Mouse (Mus musculus): ENCODE results near the gene Baz1b. TPM values are rescaled to one million over a fixed set of nuclear protein-coding genes. Genes with fewer than 3 reads are reported as not detected.

The Baz1b gene
- polyA plus RNA-seq, 1 experiment = 58.9 TPM

DNA sequence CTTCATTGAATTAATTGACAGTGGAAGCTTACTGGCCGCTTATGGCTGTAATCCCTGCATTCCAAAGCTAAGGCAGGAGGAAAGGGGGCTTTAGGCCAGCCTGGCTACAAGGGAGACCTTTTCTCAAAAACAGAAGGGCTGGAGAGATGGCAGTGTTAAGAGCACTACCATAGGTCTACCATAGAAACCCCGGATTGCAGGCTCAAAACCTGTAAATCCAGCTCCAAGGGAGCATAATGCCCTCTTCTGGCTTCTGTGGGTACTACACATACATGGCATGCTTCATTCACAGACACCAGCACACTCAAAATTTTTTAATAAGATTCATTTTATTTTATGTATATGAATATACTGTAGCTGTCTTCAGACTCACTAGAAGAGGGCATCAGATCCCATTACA lies 4.6 kb downstream of the Baz1b start:
- no peak for TF ChIP-seq GATA1 (IDR thresholded peaks at IDR 0.05; ENCODE audit: low read length)

DNA sequence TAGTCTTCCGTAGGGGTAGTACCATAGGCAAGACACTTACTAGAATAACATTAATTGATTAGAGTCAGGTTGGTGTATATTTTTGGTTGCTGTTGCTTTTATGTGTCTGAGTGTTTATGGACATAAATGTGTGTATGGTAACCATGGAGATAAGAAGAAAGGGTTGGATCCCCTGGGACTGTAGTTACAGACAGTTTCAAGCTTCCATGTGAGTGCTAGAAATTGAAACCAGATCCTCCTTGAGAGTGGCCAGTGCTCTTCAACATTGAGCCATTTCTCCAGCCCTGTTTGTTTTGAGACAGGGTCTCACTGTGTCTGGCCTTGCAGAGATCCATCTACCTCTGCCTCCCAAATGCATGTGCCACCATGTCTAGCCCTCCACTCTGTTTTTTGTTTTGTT lies 5.4 kb downstream of the Baz1b start:
- TF ChIP-seq GATA1 (IDR thresholded peaks at IDR 0.05; ENCODE audit: low read length) = no peak

DNA sequence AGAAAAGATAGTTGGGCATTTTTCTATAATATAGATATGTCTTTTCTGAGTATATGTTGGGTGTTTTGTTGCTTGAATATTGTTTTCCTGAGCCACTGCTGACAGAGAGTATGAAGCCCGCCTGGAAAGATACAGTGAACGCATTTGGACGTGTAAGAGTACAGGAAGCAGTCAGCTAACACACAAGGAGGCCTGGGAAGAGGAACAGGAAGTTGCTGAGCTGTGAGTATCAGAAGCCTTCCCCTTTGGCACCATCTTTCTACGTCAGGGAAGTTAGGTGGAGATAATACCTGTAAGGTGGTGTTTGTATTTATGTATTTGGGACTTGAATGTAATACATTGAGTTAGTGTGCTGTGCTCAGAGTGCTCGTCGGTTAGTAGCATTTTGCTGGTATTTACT lies 9.3 kb downstream of the Baz1b start:
- TF ChIP-seq GATA1 (IDR thresholded peaks at IDR 0.05; ENCODE audit: low read length) = no peak

DNA sequence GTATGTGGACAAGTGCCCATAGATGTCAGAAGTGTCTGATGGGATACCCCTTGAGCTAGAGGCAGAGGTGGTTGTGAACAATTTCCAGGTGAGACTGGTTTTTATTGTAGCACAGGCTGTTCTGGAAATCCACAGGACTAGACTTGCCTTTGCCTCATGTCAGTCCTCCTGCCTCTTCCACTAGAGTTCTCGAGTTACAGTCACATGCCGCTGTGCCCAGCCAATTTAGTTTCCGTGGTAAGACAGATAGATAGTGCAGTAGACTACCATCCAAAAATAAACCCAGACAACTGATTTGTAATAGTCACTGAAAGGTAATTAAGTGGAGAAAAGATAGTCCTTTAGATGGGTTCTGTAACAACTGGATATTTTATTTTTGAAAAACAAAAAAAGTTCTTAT lies 15.7 kb downstream of the Baz1b start:
- TF ChIP-seq GATA1 (IDR thresholded peaks at IDR 0.05; ENCODE audit: low read length) = no peak

DNA sequence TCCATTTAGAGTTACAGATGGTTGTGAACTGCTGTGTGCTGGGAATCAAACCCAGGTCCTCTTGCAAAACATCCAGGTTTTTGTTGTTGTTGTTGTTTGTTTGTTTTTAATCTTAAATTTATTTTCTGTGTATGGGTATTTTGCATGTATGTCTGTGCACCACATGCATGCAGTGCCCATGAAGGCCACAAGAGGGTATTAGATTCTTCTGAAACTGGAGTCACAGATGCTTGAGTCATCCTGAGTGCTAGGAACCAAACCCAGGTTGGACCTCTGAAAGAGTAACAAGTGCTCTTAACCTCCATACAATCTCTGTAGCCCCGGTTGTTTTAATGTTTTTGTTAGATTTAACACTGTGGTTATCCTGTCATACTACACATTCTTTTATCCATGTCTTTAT lies 21.1 kb downstream of the Baz1b start:
- no peak for TF ChIP-seq GATA1 (IDR thresholded peaks at IDR 0.05; ENCODE audit: low read length)

DNA sequence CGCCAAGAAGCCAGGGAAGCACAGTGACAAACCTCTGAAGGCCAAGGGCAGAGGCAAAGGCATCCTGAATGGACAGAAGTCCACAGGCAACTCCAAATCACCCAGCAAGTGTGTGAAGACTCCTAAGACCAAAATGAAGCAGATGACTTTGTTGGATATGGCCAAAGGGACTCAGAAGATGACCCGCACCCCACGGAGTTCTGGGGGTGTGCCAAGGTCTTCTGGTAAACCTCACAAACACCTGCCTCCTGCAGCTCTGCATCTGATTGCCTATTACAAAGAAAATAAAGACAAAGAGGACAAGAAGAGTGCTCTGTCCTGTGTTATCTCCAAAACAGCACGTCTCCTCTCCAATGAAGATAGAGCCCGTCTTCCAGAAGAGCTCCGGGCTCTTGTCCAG lies 29.8 kb downstream of the Baz1b start:
- no peak for TF ChIP-seq GATA1 (IDR thresholded peaks at IDR 0.05; ENCODE audit: low read length)

DNA sequence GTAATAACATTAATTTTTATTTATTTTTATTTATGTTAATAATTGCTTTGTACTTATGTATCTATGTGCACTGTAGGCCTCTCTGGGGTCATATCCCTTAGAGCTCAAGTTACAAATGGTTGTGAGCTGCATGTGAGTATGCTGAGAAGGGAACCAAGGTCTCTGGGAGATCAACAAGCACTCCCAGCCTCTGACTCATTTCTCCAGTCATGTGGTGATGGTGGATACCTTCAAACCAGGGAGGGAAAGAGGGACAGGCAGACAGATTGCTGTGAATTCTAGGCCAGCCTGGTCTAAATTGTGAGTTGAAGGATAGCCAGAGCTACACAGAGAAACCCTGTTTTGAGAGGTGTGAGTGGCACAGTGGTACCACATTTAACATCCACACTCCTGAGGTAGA lies 33.9 kb downstream of the Baz1b start:
- no peak for TF ChIP-seq GATA1 (IDR thresholded peaks at IDR 0.05; ENCODE audit: low read length)

DNA sequence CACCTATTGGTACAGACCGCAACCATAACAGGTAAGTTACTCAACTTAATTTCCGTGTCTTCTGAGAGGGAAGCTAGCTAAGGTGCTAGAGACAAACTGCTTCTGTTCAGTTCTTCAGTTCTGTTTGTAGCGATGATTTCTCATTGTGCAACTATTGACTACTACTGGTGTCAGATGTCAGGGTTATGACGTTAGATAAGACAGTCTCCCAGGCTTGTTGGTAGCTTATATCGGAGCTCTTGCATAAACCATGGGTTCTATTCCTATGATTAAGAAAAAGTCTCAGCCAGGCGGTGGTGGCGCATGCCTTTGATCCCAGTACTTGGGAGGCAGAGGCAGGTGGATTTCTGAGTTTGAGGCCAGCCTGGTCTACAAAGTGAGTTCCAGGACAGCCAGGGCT lies 35.0 kb downstream of the Baz1b start:
- no peak for TF ChIP-seq GATA1 (IDR thresholded peaks at IDR 0.05; ENCODE audit: low read length)

DNA sequence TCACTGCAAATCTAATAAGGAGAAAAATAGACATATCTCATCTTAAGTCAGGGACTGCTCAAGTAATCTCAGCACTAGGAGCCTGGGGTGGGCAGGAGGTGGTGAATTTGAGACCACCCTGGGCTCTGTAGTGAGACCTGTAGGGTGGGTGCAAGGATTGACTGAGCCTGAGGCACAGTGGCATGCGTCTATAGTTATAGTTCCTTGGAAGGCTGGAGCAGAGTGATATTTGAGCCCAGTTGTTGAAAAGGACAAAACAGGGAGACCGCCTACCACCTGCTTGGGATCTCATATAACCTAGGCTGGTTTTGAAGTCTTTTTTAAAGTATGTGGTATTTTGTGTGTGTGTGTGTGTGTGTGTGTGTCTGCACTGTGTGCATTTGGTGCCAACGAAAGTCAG lies 37.1 kb downstream of the Baz1b start:
- no peak for TF ChIP-seq GATA1 (IDR thresholded peaks at IDR 0.05; ENCODE audit: low read length)

DNA sequence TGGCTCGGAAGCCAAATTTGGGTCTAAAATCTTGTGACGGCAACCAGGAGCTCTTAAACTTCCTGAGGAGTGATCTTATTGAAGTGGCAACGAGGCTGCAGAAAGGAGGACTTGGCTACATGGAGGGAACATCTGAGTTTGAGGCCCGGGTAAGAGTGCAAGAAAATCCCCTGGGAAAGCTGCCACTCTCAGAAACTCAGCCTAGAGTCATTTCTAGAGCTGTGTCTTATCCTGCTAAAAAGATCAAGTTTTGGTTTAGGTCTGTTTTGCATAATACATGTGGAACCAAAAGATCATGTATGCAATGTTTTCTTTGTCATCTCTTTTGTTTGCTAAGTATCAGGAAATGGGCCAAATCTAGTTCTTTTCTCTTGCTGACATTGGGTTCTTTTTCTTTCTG lies 43.1 kb downstream of the Baz1b start:
- no peak for TF ChIP-seq GATA1 (IDR thresholded peaks at IDR 0.05; ENCODE audit: low read length)

DNA sequence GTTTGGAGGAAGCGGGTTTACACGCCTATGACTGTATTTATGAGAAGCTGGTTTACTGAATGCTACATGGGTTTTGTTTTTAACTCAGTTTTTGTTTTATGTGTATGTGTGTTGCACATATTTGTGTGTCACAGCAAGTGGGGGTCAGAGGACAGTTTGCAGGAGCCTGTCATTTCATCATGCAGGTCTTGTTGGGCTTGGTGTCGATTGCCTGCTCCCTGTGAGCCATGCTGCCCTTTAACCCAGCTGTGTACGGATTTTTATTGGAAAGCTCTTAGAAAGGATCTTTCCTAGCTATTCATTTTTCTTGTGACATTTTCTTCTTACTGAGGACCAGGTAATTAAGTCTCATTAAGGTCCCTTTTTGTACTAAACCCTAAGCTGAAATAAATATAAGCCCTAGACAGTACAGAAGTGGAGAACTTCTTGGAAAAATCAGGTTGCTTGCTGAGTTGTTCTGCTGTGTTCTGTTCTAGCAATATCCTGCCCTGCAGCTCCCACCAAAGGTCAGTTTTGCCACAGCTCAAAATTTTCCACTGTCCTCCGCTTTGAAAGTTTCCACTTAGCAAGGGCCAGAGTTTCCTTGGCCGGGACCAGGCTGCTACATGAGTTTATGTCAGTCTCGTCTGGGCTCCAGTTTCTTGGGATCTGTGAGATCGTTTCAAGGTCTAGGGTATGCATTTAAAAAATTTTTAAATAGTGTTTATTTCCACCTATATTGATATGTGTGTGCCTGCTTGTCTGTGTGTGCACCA lies 46.3 kb downstream of the Baz1b start:
- no peak for TF ChIP-seq GATA1 (IDR thresholded peaks at IDR 0.05; ENCODE audit: low read length)

DNA sequence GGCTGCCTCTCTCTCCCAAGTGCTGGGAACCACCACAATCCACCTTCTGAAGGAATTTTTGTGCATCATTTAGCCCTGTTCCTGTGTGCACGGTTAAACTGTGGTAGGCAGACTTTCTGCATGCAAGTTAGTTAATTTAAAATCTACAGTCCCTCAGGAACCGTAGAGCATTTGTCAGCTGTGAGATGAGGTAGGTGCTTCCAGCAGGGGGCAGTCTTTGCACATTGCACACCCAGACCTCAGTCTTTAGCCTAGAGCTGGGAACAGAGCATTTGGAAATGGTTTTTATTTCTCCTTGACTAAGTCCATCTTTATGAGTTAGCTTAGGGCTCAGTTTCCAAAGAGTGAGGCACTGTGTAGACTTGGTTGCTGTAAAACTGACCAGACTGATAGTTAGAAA lies 49.5 kb downstream of the Baz1b start:
- no peak for TF ChIP-seq GATA1 (IDR thresholded peaks at IDR 0.05; ENCODE audit: low read length)

DNA sequence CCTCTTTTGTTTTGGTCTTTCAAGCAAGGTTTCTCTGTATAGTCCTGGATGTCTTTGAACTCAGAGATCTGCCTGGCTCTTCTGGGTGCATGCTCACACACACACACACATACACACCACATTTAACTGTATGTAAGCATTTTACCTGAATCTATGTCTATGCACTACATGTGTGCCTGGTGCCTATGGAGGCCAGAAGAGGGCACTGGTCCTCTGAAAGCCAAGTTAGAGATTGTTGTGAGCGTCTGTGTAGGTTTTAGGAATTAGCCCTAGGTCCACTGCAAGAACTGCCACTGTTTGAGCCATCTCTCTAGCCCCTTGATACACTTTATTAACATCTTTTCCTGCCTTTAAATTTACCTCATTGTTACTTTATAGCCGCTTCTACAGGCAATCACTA lies 51.8 kb downstream of the Baz1b start:
- no peak for TF ChIP-seq GATA1 (IDR thresholded peaks at IDR 0.05; ENCODE audit: low read length)

DNA sequence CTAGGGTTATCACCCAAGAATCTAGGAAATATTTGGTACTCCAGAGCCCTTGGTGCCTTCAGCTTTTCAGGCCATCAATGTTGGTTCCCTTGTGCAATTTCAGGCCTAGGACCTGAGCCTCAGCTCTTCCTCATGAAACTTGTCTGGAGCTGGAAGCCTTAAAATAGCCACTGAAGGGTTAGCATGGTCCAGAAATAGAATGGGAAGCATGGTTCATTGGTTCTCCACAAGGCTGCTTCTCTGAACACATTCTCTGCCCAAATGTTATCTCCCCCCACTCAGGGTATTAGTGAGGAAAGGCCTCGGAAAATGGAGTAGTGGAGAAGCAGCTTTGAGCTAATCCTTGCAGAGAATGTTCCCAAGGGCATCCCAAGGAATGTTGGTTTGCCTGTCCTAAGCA lies 54.4 kb downstream of the Baz1b start:
- TF ChIP-seq GATA1 (IDR thresholded peaks at IDR 0.05; ENCODE audit: low read length) = no peak

DNA sequence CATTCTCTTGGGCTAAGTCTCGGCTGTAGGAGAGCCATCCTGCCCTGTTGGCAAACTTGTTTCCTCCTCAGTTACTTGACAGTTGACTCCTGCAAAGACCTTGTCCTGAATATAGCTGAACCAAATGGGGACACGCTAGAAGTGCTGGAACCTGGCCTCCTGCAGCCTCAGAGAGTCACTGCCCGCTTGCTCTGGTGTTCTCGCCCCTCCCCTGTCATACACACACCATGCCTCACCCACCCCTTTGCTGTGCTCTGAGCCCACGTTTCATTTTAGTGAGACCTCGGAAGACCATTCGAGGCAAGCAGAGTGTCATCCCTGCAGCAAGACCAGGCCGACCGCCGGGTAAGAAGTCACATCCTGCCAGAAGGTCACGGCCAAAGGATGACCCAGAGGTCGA lies 55.1 kb downstream of the Baz1b start:
- no peak for TF ChIP-seq GATA1 (IDR thresholded peaks at IDR 0.05; ENCODE audit: low read length)

DNA sequence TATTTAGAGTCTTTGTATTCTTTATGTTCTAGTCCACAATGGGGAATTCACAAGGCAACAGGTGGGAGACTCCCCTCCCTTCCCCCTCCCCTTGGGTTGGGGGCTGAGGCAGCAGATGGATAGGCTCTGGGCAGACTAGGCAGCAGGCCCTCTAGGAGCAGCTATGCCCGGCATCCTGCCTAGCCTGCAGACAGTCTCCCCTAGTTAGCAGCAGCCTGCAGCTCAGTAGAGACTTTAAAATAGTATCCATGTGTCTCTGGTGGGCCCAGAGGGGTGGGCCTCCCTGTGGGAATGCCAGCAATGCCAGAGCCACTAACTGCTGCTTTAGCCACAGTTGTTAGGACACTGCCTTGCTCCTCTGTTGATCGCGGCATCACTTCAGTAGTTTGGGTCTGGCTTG lies 55.5 kb downstream of the Baz1b start:
- TF ChIP-seq GATA1 (IDR thresholded peaks at IDR 0.05; ENCODE audit: low read length) = no peak

DNA sequence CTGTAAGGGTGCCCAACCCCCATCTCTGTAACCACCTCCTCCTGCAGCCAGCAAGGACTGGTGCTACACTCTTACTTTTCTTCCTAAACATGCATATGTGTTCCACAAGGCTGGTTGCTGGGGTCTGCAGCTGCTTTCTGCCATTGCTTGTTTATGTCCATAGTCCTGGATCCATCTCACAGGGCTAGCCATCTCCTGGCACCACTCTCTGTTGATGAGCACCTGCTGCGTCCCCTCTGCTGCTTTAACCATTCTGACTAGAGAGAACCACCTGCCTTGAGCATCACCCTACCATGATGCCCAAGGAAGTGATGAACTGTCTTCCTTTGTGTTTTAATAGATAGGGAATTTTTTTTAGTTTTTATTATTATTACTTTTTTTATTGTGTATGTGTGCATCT lies 56.1 kb downstream of the Baz1b start:
- no peak for TF ChIP-seq GATA1 (IDR thresholded peaks at IDR 0.05; ENCODE audit: low read length)

DNA sequence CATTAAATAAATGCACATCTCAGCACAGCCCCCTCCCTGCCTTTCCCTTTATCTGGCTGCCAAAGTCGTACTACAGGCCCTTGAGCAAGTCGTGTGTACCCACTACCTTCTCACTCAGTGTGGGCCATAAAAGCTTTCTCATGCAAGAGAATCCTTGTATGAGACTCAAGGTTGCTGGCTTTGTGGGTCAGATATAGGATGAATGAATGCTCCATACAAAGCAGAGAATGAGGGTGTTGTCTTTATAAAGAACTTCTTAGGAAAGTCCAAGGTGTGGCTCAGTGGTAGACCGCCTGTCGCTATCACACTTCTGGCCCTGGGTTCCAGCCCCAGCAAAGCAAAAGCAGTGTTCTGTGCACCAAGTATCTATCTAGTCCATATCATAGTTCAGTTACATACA lies 59.5 kb downstream of the Baz1b start:
- TF ChIP-seq GATA1 (IDR thresholded peaks at IDR 0.05; ENCODE audit: low read length) = no peak
